Mouse (Mus musculus) kidney, embryonic 15.5 days (tissue): Measurements from ENCODE around the gene Bcl2l1. TPM values are rescaled to one million over a fixed set of nuclear protein-coding genes. Genes with fewer than 3 reads are reported as not detected.

Experiments
- ATAC-seq: fragments of 200-750 bp; cut with Nextera tagmentation; replicated peaks from 2 replicates; pipeline ENCODE4 v1.8.0; 2017; ENCODE audit warnings: moderate TSS enrichment; ENCODE audit not compliant: low FRiP score
- H3K27ac ChIP-seq: fragments of 300-500 bp; sonication (generic); 2 replicates; pipeline ENCODE4 v1.5.1; 2015; ENCODE audit warnings: mild to moderate bottlenecking, inconsistent platforms
- H3K27me3 ChIP-seq: fragments of 300-500 bp; sonication (generic); 2 replicates; pipeline ENCODE4 v1.6.1; 2015; ENCODE audit warnings: inconsistent platforms
- H3K36me3 ChIP-seq: fragments of 300-500 bp; sonication (generic); 2 replicates; pipeline ENCODE4 v1.6.1; 2015; ENCODE audit warnings: inconsistent platforms
- H3K4me1 ChIP-seq: fragments of 300-500 bp; sonication (generic); 2 replicates; pipeline ENCODE4 v1.6.1; 2015; ENCODE audit warnings: inconsistent platforms
- H3K4me2 ChIP-seq: fragments of 300-500 bp; sonication (generic); 2 replicates; pipeline ENCODE4 v1.6.1; 2015; ENCODE audit warnings: moderate library complexity, mild to moderate bottlenecking, inconsistent platforms
- H3K4me3 ChIP-seq: fragments of 300-500 bp; sonication (generic); replicated peaks from 2 replicates; pipeline ENCODE4 v1.5.1; 2015; ENCODE audit warnings: mild to moderate bottlenecking, inconsistent platforms
- H3K9ac ChIP-seq: fragments of 300-500 bp; sonication (generic); 2 replicates; pipeline ENCODE4 v1.6.1; 2015; ENCODE audit warnings: mild to moderate bottlenecking, inconsistent platforms
- H3K9me3 ChIP-seq: fragments of 300-500 bp; sonication (generic); replicated peaks from 2 replicates; pipeline ENCODE4 v1.6.1; 2016; ENCODE audit warnings: inconsistent platforms
- whole genome bisulfite sequencing: fragments of 180-500 bp; shearing (Covaris S2); methylation state at CpG from one replicate; pipeline ENCODE4 v1.1.7; 2015; ENCODE audit warnings: mixed read lengths; 5-methylcytosine and 5-hydroxymethylcytosine counted together
- polyA plus RNA-seq: library from polyadenylated mRNA; unstranded; fragments of >200 nt; fragmentation: Nextera tagmentation; extraction: Ambion mirVana; gene quantifications from 2 replicates; pipeline ENCODE4 v1.2.1, GENCODE M21; 2015

Bcl2l1 gene
- polyA plus RNA-seq, 1 experiment from 2014 or later, result 106 TPM

- no peak overlapping the region; the same call in 1 of the 2 replicates for H3K9ac ChIP-seq
- 0 out of 2 replicates have a peak, but pooled peaks have one; percentile 37 for ATAC-seq
- WGBS, result 51% methylated on average over 9 of the region's 9 CpGs
- H3K4me1 ChIP-seq, result peaks cover 46% of the 10 kb centered on the region
- peak overlapping the region; percentile 72 for H3K27ac ChIP-seq
- H3K4me3 ChIP-seq, result no peak overlapping the region
- no peaks in the 10 kb centered on the region for H3K9me3 ChIP-seq
- no peak overlapping the region for H3K4me2 ChIP-seq
- no peaks in the 10 kb centered on the region for H3K27me3 ChIP-seq
- 0 out of 2 replicates have a peak, but pooled peaks cover 4% of the 10 kb centered on the region for H3K36me3 ChIP-seq
These were observed 37.2 kb downstream of the Bcl2l1 start for GRCm38 (mm10) chr2:152794281-152794827.

GRCm38 (mm10) chr2:152793381-152793780 is 38.1 kb downstream of the Bcl2l1 start:
- Histone ChIP-seq H3K4me3 (no peak overlapping the region), H3K4me1 (peaks cover 55% of the 10 kb centered on the region), H3K27ac (no peak overlapping the region), H3K36me3 (0 out of 2 replicates have a peak, but pooled peaks cover 4% of the 10 kb centered on the region), H3K4me2 (no peak overlapping the region), H3K9ac (no peak overlapping the region), H3K9me3 (no peaks in the 10 kb centered on the region), H3K27me3 (no peaks in the 10 kb centered on the region)
- ATAC-seq, result no peak
- WGBS, result 78% methylated on average over 5 of the region's 5 CpGs

GRCm38 (mm10) chr2:152792461-152792860 is 39.1 kb downstream of the Bcl2l1 start:
- Histone ChIP-seq H3K4me3 (no peak overlapping the region), H3K27me3 (no peaks in the 10 kb centered on the region), H3K36me3 (0 out of 2 replicates have a peak, but pooled peaks cover 4% of the 10 kb centered on the region), H3K9me3 (no peaks in the 10 kb centered on the region), H3K4me2 (no peak overlapping the region), H3K27ac (peak overlapping the region; percentile 34; the same call in 1 of the 2 replicates), H3K4me1 (peaks cover 56% of the 10 kb centered on the region), H3K9ac (no peak overlapping the region)
- ATAC-seq, result 0 out of 2 replicates have a peak, but pooled peaks have one; percentile 13
- 58% methylated on average over 2 of the region's 2 CpGs for WGBS

- Histone ChIP-seq H3K9ac (no peak overlapping the region), H3K27ac (peak overlapping the region; percentile 85), H3K9me3 (no peaks in the 10 kb centered on the region), H3K27me3 (no peaks in the 10 kb centered on the region), H3K36me3 (0 out of 2 replicates have a peak, but pooled peaks cover 4% of the 10 kb centered on the region), H3K4me2 (peak overlapping the region; percentile 29; the same call in 1 of the 2 replicates), H3K4me3 (no peak overlapping the region), H3K4me1 (peaks cover 70% of the 10 kb centered on the region)
- 25% methylated on average over 4 of the region's 4 CpGs for WGBS
- ATAC-seq, result peak; percentile 68
These were observed 41.9 kb downstream of the Bcl2l1 start for GRCm38 (mm10) chr2:152789591-152789999.

- peak; percentile 75; the same call in 1 of the 2 replicates for ATAC-seq
- Histone ChIP-seq H3K4me1 (peaks cover 63% of the 10 kb centered on the region), H3K4me2 (peak overlapping the region; percentile 29), H3K36me3 (0 out of 2 replicates have a peak, but pooled peaks cover 4% of the 10 kb centered on the region), H3K9me3 (no peaks in the 10 kb centered on the region), H3K9ac (no peak overlapping the region), H3K27ac (peak overlapping the region; percentile 85), H3K27me3 (no peaks in the 10 kb centered on the region), H3K4me3 (no peak overlapping the region)
- 60% methylated on average over 6 of the region's 6 CpGs for WGBS
These were observed 42.6 kb downstream of the Bcl2l1 start for GRCm38 (mm10) chr2:152788892-152789421.

GRCm38 (mm10) chr2:152787543-152787942 is 44.0 kb downstream of the Bcl2l1 start:
- H3K27me3 ChIP-seq, result no peaks in the 10 kb centered on the region
- no peak overlapping the region for H3K4me3 ChIP-seq
- H3K27ac ChIP-seq, result no peak overlapping the region
- H3K9ac ChIP-seq, result no peak overlapping the region
- 93% methylated on average over 6 of the region's 6 CpGs for WGBS
- peaks cover 49% of the 10 kb centered on the region for H3K4me1 ChIP-seq
- no peaks in the 10 kb centered on the region for H3K9me3 ChIP-seq
- no peak for ATAC-seq
- 0 out of 2 replicates have a peak, but pooled peaks cover 4% of the 10 kb centered on the region for H3K36me3 ChIP-seq
- H3K4me2 ChIP-seq, result no peak overlapping the region

GRCm38 (mm10) chr2:152787136-152787535 is 44.4 kb downstream of the Bcl2l1 start:
- Histone ChIP-seq H3K4me1 (peaks cover 46% of the 10 kb centered on the region), H3K4me3 (no peak overlapping the region), H3K36me3 (peaks cover 5% of the 10 kb centered on the region; the same call in 1 of the 2 replicates), H3K9me3 (no peaks in the 10 kb centered on the region), H3K27ac (0 out of 2 replicates have a peak overlapping the region, but pooled peaks have one; percentile 23), H3K27me3 (no peaks in the 10 kb centered on the region), H3K9ac (no peak overlapping the region), H3K4me2 (no peak overlapping the region)
- 83% methylated on average over 2 of the region's 2 CpGs for WGBS
- ATAC-seq, result no peak

- WGBS, result 38% methylated on average over 18 of the region's 18 CpGs
- no peaks in the 10 kb centered on the region for H3K27me3 ChIP-seq
- H3K4me3 ChIP-seq, result no peak overlapping the region
- H3K9ac ChIP-seq, result no peak overlapping the region
- H3K27ac ChIP-seq, result peak overlapping the region; percentile 88
- ATAC-seq, result peak; percentile 30; the same call in 1 of the 2 replicates
- H3K9me3 ChIP-seq, result no peaks in the 10 kb centered on the region
- peaks cover 19% of the 10 kb centered on the region for H3K36me3 ChIP-seq
- no peak overlapping the region for H3K4me2 ChIP-seq
- peaks cover 50% of the 10 kb centered on the region for H3K4me1 ChIP-seq
These were observed 45.8 kb downstream of the Bcl2l1 start for GRCm38 (mm10) chr2:152785446-152786350.

- H3K9ac ChIP-seq, result no peak overlapping the region
- no peak overlapping the region for H3K4me2 ChIP-seq
- H3K4me1 ChIP-seq, result peaks cover 43% of the 10 kb centered on the region
- H3K27me3 ChIP-seq, result no peaks in the 10 kb centered on the region
- H3K27ac ChIP-seq, result peak overlapping the region; percentile 88; the same call in 1 of the 2 replicates
- no peaks in the 10 kb centered on the region for H3K9me3 ChIP-seq
- 92% methylated on average over 8 of the region's 8 CpGs for WGBS
- H3K36me3 ChIP-seq, result peaks cover 26% of the 10 kb centered on the region
- H3K4me3 ChIP-seq, result no peak overlapping the region
- ATAC-seq, result no peak
These were observed 46.9 kb downstream of the Bcl2l1 start for GRCm38 (mm10) chr2:152784640-152785039.

- no peak overlapping the region for H3K27ac ChIP-seq
- WGBS, result 91% methylated on average over 5 of the region's 5 CpGs
These were observed 48.3 kb downstream of the Bcl2l1 start for GRCm38 (mm10) chr2:152783241-152783640.

GRCm38 (mm10) chr2:152782656-152783055 is 48.9 kb downstream of the Bcl2l1 start:
- Histone ChIP-seq H3K4me2 (no peak overlapping the region), H3K9ac (no peak overlapping the region), H3K36me3 (peaks cover 40% of the 10 kb centered on the region), H3K4me1 (peaks cover 30% of the 10 kb centered on the region), H3K4me3 (no peak overlapping the region), H3K9me3 (no peaks in the 10 kb centered on the region), H3K27me3 (no peaks in the 10 kb centered on the region), H3K27ac (no peak overlapping the region)
- ATAC-seq, result no peak
- 86% methylated on average over 5 of the region's 5 CpGs for WGBS

More at GRCm38 (mm10) chr2:152783241-152783640, 48.3 kb downstream of the Bcl2l1 start:
- no peak for ATAC-seq
- H3K9ac ChIP-seq, result no peak overlapping the region
- no peak overlapping the region for H3K4me3 ChIP-seq
- no peak overlapping the region for H3K4me2 ChIP-seq
- peaks cover 30% of the 10 kb centered on the region for H3K4me1 ChIP-seq
- peaks cover 37% of the 10 kb centered on the region for H3K36me3 ChIP-seq
- no peaks in the 10 kb centered on the region for H3K27me3 ChIP-seq
- H3K9me3 ChIP-seq, result no peaks in the 10 kb centered on the region
